ENCODE assay signal across 8 mouse cellular contexts in genomic region chr1:179477157-179477902, GRCm38 (mm10). TPM values are rescaled to one million over a fixed set of nuclear protein-coding genes. Genes with fewer than 3 reads are reported as not detected.
DNase-seq lines count a peak whose midpoint lies in the region; ATAC-seq and TF ChIP-seq lines count a peak whose summit lies in the region.

No protein-coding gene starts in this region.

- peak; percentile 83 for TF ChIP-seq CTCF in layer of hippocampus, adult 2 months (conservative IDR thresholded peaks at IDR 0.05)

- intact Hi-C loops in gastrocnemius, postnatal 14 days (cut with DNase I; ENCODE audit: low total_unique reads), result loop anchor here (10.0 kb wide), 1 partner anchor 243 kb away; no protein-coding TSS in a partner anchor

- peak; percentile 59 to 74; a peak in 2 of 4 replicates for ATAC-seq in hematopoietic stem cell, adult 5-6 weeks (replicated peaks in 1 of 2; ENCODE audit: insufficient read depth in 1 of 2, low FRiP score in 2 of 2, low TSS enrichment in 1 of 2, low read depth in 1 of 2, poor library complexity in 2 of 2, severe bottlenecking in 2 of 2)
- ATAC-seq in megakaryocyte, adult 5-6 weeks (ENCODE audit: poor library complexity, severe bottlenecking), result peak; percentile 93

- no peak overlapping the region for H3K4me3 ChIP-seq in layer of hippocampus, adult 2 months

- peak; percentile 30 for DNase-seq in gastrocnemius, postnatal 10 days
- no peak for DNase-seq in gastrocnemius, postnatal 14 days
- DNase-seq in adipocyte (ENCODE audit: low spot score), result peak; percentile 73
- peak; percentile 70 for DNase-seq in embryo, embryonic 9.5 days (ENCODE audit: extremely low spot score)
- peak; percentile 55 to 65 for DNase-seq in layer of hippocampus, adult 2 months (ENCODE audit: low spot score in 2 of 2)
- DNase-seq in right cerebral cortex, postnatal 25 days, result peak; percentile 16

- no peak overlapping the region for H3K27ac ChIP-seq in layer of hippocampus, adult 2 months

RNA-seq across cellular contexts. Expression of gene Smyd3, which starts 40.5 kb away (rescaled TPM):
- 1 to 10 TPM; 5.8 to 6.1 TPM for total RNA-seq in gastrocnemius, postnatal 10 days (2021)
- 1 to 10 TPM; 4.3 to 5.1 TPM for total RNA-seq in gastrocnemius, postnatal 14 days (2021)
- total RNA-seq in hematopoietic stem cell, adult 5-6 weeks (2017), result 39.5 and 58.7 TPM in 2 replicates
- total RNA-seq in layer of hippocampus, adult 2 months (2021), result 10 to 100 TPM; 21.1 to 24.5 TPM
- 7.9 and 13.7 TPM in 2 replicates for total RNA-seq in megakaryocyte, adult 5-6 weeks (2015)
- total RNA-seq in megakaryocyte, adult 5-6 weeks (2017), result 11.4 and 14.8 TPM in 2 replicates
